Mouse (Mus musculus): ENCODE data around the gene Dync1i2. TPM values are rescaled to one million over a fixed set of nuclear protein-coding genes. Genes with fewer than 3 reads are reported as not detected.
A peak's percentile ranks its signal among the peaks of the same experiment; 100 is the strongest.

The Dync1i2 gene
- polyA plus RNA-seq, 1 experiment, result not detected

GRCm38 (mm10) chr2:71179716-71180115, 31.8 kb upstream of the Dync1i2 start:
- H3K4me1 ChIP-seq (ENCODE audit: control insufficient read depth, insufficient read depth, low read length), result no peaks in the 10 kb centered on the region
- TF ChIP-seq CTCF (IDR thresholded peaks at IDR 0.05; ENCODE audit: insufficient read depth, low read depth, low read length) (no peak), POLR2A (IDR thresholded peaks at IDR 0.05; ENCODE audit: insufficient read depth, low read depth, low read length) (no peak)
- 94% methylated on average over 10 of the region's 10 CpGs for WGBS
- no peak overlapping the region for H3K27ac ChIP-seq (ENCODE audit: insufficient read depth, low read depth, low read length)
- no peak overlapping the region for H3K4me3 ChIP-seq (ENCODE audit: insufficient read depth, low read depth, low read length)

GRCm38 (mm10) chr2:71180566-71181217, 30.8 kb upstream of the Dync1i2 start:
- no peak overlapping the region for H3K4me3 ChIP-seq (ENCODE audit: insufficient read depth, low read depth, low read length)
- 75% methylated on average over 8 of the region's 8 CpGs for WGBS
- H3K27ac ChIP-seq (ENCODE audit: insufficient read depth, low read depth, low read length), result no peak overlapping the region
- no peak for TF ChIP-seq POLR2A (IDR thresholded peaks at IDR 0.05; ENCODE audit: insufficient read depth, low read depth, low read length)
- no peak for TF ChIP-seq CTCF (IDR thresholded peaks at IDR 0.05; ENCODE audit: insufficient read depth, low read depth, low read length)
- H3K4me1 ChIP-seq (ENCODE audit: control insufficient read depth, insufficient read depth, low read length), result no peaks in the 10 kb centered on the region

GRCm38 (mm10) chr2:71187950-71188349, 23.6 kb upstream of the Dync1i2 start:
- Histone ChIP-seq H3K27ac (ENCODE audit: insufficient read depth, low read depth, low read length) (no peak overlapping the region), H3K4me1 (ENCODE audit: control insufficient read depth, insufficient read depth, low read length) (peaks cover 5% of the 10 kb centered on the region), H3K4me3 (ENCODE audit: insufficient read depth, low read depth, low read length) (no peak overlapping the region)
- TF ChIP-seq POLR2A (IDR thresholded peaks at IDR 0.05; ENCODE audit: insufficient read depth, low read depth, low read length) (no peak), CTCF (IDR thresholded peaks at IDR 0.05; ENCODE audit: insufficient read depth, low read depth, low read length) (no peak)
- 87% methylated on average over 3 of the region's 3 CpGs for WGBS

- TF ChIP-seq POLR2A (IDR thresholded peaks at IDR 0.05; ENCODE audit: insufficient read depth, low read depth, low read length) (no peak), CTCF (IDR thresholded peaks at IDR 0.05; ENCODE audit: insufficient read depth, low read depth, low read length) (no peak)
Measured at GRCm38 (mm10) chr2:71188861-71189260, 22.6 kb upstream of the Dync1i2 start.

GRCm38 (mm10) chr2:71191391-71192194, 19.9 kb upstream of the Dync1i2 start:
- Histone ChIP-seq H3K4me3 (ENCODE audit: insufficient read depth, low read depth, low read length) (no peak overlapping the region), H3K4me1 (ENCODE audit: control insufficient read depth, insufficient read depth, low read length) (peaks cover 5% of the 10 kb centered on the region), H3K27ac (ENCODE audit: insufficient read depth, low read depth, low read length) (no peak overlapping the region)
- no peak for TF ChIP-seq POLR2A (IDR thresholded peaks at IDR 0.05; ENCODE audit: insufficient read depth, low read depth, low read length)
- TF ChIP-seq CTCF (IDR thresholded peaks at IDR 0.05; ENCODE audit: insufficient read depth, low read depth, low read length), result no peak
- 20% methylated on average over 16 of the region's 16 CpGs for WGBS

More at GRCm38 (mm10) chr2:71188861-71189260, 22.6 kb upstream of the Dync1i2 start:
- 84% methylated on average over 2 of the region's 2 CpGs for WGBS
- Histone ChIP-seq H3K27ac (ENCODE audit: insufficient read depth, low read depth, low read length) (no peak overlapping the region), H3K4me3 (ENCODE audit: insufficient read depth, low read depth, low read length) (no peak overlapping the region), H3K4me1 (ENCODE audit: control insufficient read depth, insufficient read depth, low read length) (peaks cover 5% of the 10 kb centered on the region)

GRCm38 (mm10) chr2:71192195-71192807, 19.2 kb upstream of the Dync1i2 start:
- 34% methylated on average over 17 of the region's 17 CpGs for WGBS
- 0 out of 2 replicates have a peak overlapping the region, but pooled peaks have one; percentile 6 for H3K4me3 ChIP-seq (ENCODE audit: insufficient read depth, low read depth, low read length)
- TF ChIP-seq CTCF (IDR thresholded peaks at IDR 0.05; ENCODE audit: insufficient read depth, low read depth, low read length) (no peak), POLR2A (IDR thresholded peaks at IDR 0.05; ENCODE audit: insufficient read depth, low read depth, low read length) (no peak)
- peaks cover 5% of the 10 kb centered on the region for H3K4me1 ChIP-seq (ENCODE audit: control insufficient read depth, insufficient read depth, low read length)
- H3K27ac ChIP-seq (ENCODE audit: insufficient read depth, low read depth, low read length), result no peak overlapping the region

GRCm38 (mm10) chr2:71194137-71194960, 17.2 kb upstream of the Dync1i2 start:
- Histone ChIP-seq H3K27ac (ENCODE audit: insufficient read depth, low read depth, low read length) (no peak overlapping the region), H3K4me1 (ENCODE audit: control insufficient read depth, insufficient read depth, low read length) (peaks cover 5% of the 10 kb centered on the region), H3K4me3 (ENCODE audit: insufficient read depth, low read depth, low read length) (no peak overlapping the region)
- TF ChIP-seq POLR2A (IDR thresholded peaks at IDR 0.05; ENCODE audit: insufficient read depth, low read depth, low read length), result no peak
- no peak for TF ChIP-seq CTCF (IDR thresholded peaks at IDR 0.05; ENCODE audit: insufficient read depth, low read depth, low read length)
- 53% methylated on average over 10 of the region's 10 CpGs for WGBS

GRCm38 (mm10) chr2:71196947-71197346, 14.6 kb upstream of the Dync1i2 start:
- no peak overlapping the region for H3K27ac ChIP-seq (ENCODE audit: insufficient read depth, low read depth, low read length)
- H3K4me1 ChIP-seq (ENCODE audit: control insufficient read depth, insufficient read depth, low read length), result peaks cover 5% of the 10 kb centered on the region
- no peak for TF ChIP-seq POLR2A (IDR thresholded peaks at IDR 0.05; ENCODE audit: insufficient read depth, low read depth, low read length)
- TF ChIP-seq CTCF (IDR thresholded peaks at IDR 0.05; ENCODE audit: insufficient read depth, low read depth, low read length), result no peak
- WGBS, result 79% methylated on average over 4 of the region's 4 CpGs
- no peak overlapping the region for H3K4me3 ChIP-seq (ENCODE audit: insufficient read depth, low read depth, low read length)
